Mouse (Mus musculus) adrenal gland, adult 10 weeks (tissue): ENCODE measurements around the gene Calcoco1. TPM values are rescaled to one million over a fixed set of nuclear protein-coding genes. Genes with fewer than 3 reads are reported as not detected.

Experiments
- polyA plus RNA-seq: library from polyadenylated mRNA; stranded (reverse); fragments of 350-450 nt; fragmentation: Illumina TruSeq; extraction: RNeasy Lipid Tissue Mini Kit (QIAGEN cat#74804); gene quantifications from one replicate; pipeline ENCODE4 v1.2.3, GENCODE M21; 2014; ENCODE audit warnings: low read depth, low replicate concordance

Gene Calcoco1
- 161 TPM for polyA plus RNA-seq

DNA sequence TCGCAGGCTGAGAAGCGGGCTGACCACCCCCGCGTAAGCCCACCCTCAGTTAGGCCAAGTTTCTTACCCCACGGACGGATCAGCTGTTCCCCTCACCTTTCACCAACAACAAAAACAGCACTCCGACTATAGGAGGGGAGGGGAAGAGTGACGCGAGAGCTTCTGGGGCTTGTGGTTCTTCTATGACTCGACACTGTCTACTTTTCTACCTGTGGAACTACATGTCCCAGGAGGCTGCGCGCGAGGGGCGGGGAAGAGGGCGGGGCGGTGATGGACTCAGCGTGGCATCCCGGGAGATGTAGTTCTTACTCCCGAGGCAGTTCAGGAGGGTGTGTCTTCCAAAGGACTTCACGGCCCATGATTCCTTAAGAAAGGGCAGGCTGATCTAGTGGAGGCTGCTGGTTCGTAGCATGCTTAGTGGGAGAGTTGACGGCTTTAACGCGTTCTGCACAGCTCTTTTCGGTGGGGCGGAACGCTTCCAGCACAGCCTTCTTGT is at the start of gene Calcoco1:
TSS of gene Calcoco1 (minus strand) at position 199 of the 496 bp plus-strand sequence.

GRCm38 (mm10) chr15:102672215-102673071 is 49.5 kb downstream of the Calcoco1 start, which contains the start of gene Atp5g2:
Atp5g2 (minus strand) TSS chr15:102672352.

Other genes starting within 250 kb of the Calcoco1 start
- not detected for gene Gm10337, start 218.5 kb downstream of the Calcoco1 start, polyA plus RNA-seq
- gene Map3k12, start 205.1 kb downstream of the Calcoco1 start, polyA plus RNA-seq = 3.4 TPM
- 0.70 TPM for gene Tarbp2, start 204.0 kb downstream of the Calcoco1 start, polyA plus RNA-seq
- gene Npff, start 197.2 kb downstream of the Calcoco1 start, polyA plus RNA-seq = not detected
- not detected for gene Gm28047, start 97.1 kb downstream of the Calcoco1 start, polyA plus RNA-seq
- gene Atf7, start 96.7 kb downstream of the Calcoco1 start, polyA plus RNA-seq = 51.1 TPM
- 10.4 TPM for gene Atp5g2, start 49.8 kb downstream of the Calcoco1 start, polyA plus RNA-seq
- gene Hoxc13, start 198.9 kb upstream of the Calcoco1 start, polyA plus RNA-seq = not detected
- gene Hoxc12, start 214.6 kb upstream of the Calcoco1 start, polyA plus RNA-seq = not detected
- gene Hoxc11, start 232.2 kb upstream of the Calcoco1 start, polyA plus RNA-seq = not detected
- 1.6 TPM for gene Hoxc10, start 244.6 kb upstream of the Calcoco1 start, polyA plus RNA-seq
- gene Hoxc5, start 245.3 kb upstream of the Calcoco1 start, polyA plus RNA-seq = 3.3 TPM